Mouse (Mus musculus) embryonic fibroblast, embryonic 13.5 days (primary cell): Measurements from ENCODE around the gene Btnl9.

Source experiments
- CTCF ChIP-seq: IDR thresholded peaks from 2 replicates; pipeline ENCODE4 v1.5.1; 2011; ENCODE audit warnings: mild to moderate bottlenecking, control low read depth, low read length, moderate library complexity, borderline replicate concordance; ENCODE audit not compliant: insufficient read depth
- POLR2A ChIP-seq: IDR thresholded peaks from 2 replicates; pipeline ENCODE4 v1.6.1; 2011; ENCODE audit warnings: low read depth, mild to moderate bottlenecking, control low read depth, low read length, moderate library complexity

DNA sequence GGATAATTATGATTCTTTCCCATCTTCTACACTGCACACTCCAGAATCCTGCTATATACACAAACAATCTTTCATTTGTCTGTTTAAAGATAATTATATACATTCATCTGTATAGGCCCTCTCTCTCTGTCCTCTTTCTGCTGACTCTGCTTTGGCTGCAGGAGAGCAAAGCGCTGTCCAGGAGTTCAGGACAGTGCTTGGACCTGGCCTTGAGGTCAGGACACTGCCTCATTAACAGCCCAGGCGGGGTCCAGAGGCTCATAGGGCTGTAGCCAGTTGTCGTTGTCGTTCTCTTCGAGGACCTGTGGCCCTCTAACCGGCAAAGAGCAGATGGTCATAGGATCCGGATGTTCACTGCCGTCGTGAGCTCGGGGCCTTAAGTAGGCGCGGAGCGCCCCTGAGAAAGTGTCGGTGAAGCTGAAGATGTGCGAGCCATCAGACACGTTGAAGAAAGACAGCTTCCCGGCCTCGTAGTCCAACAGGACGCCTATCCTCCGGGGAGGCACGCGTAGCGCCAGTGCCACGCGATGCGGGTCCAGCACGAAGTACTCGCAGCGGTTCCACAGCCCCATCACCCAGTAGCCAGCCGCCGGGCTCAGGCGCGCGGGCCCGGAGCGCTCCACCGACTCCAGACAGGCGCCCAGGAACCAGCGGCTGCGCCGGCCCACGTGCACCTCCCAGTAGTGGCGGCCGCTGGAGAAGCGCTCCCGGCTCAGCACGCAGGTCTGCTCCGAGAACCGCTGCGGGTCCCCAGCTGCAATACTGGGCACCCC is 17.9 kb downstream of the Btnl9 start:
- TF ChIP-seq POLR2A (no peak), CTCF (no peak)
